Mouse (Mus musculus) stomach, postnatal 0 days (tissue): ENCODE measurements around the gene Gm10197. TPM values are rescaled to one million over a fixed set of nuclear protein-coding genes. Genes with fewer than 3 reads are reported as not detected.

Experiments used
- ATAC-seq: fragments of 200-750 bp; cut with Nextera tagmentation; 2 replicates; pipeline ENCODE4 v1.8.0; 2017; ENCODE audit not compliant: low FRiP score, low TSS enrichment
- DNase-seq: peaks from one replicate; pipeline ENCODE4 v3.0.0-alpha.2; 2016; ENCODE audit warnings: low spot score
- H3K27ac ChIP-seq: fragments of 300-500 bp; sonication (generic); replicated peaks from 2 replicates; pipeline ENCODE4 v1.5.1; 2014; ENCODE audit warnings: mild to moderate bottlenecking, control low read depth
- H3K27me3 ChIP-seq: fragments of 300-500 bp; sonication (generic); 2 replicates; pipeline ENCODE4 v1.6.1; 2014; ENCODE audit warnings: low read length; ENCODE audit not compliant: control insufficient read depth, insufficient read depth
- H3K36me3 ChIP-seq: fragments of 300-500 bp; sonication (generic); 2 replicates; pipeline ENCODE4 v1.6.1; 2014; ENCODE audit warnings: low read length, mixed read lengths; ENCODE audit not compliant: control insufficient read depth, insufficient read depth
- H3K4me1 ChIP-seq: fragments of 300-500 bp; sonication (generic); replicated peaks from 2 replicates; pipeline ENCODE4 v1.6.1; 2014; ENCODE audit warnings: antibody characterized with exemption; ENCODE audit not compliant: control insufficient read depth, insufficient read depth
- H3K4me2 ChIP-seq: fragments of 300-500 bp; sonication (generic); replicated peaks from 2 replicates; pipeline ENCODE4 v1.6.1; 2014; ENCODE audit warnings: low read depth, mild to moderate bottlenecking, control low read depth, moderate library complexity
- H3K4me3 ChIP-seq: fragments of 300-500 bp; sonication (generic); 2 replicates; pipeline ENCODE4 v1.5.1; 2014; ENCODE audit warnings: low read depth, low read length, control low read depth
- H3K9ac ChIP-seq: fragments of 300-500 bp; sonication (generic); 2 replicates; pipeline ENCODE4 v1.6.1; 2014; ENCODE audit warnings: mild to moderate bottlenecking, low read length, control low read depth, mixed read lengths
- H3K9me3 ChIP-seq: fragments of 300-500 bp; sonication (generic); 2 replicates; pipeline ENCODE4 v1.6.1; 2016; ENCODE audit warnings: low read length; ENCODE audit not compliant: control insufficient read depth
- CTCF ChIP-seq: IDR thresholded peaks from 2 replicates; pipeline ENCODE4 v1.5.1; 2016; ENCODE audit warnings: antibody characterized with exemption, low read depth, mild to moderate bottlenecking, moderate library complexity
- EP300 ChIP-seq: optimal IDR thresholded peaks from 2 replicates; pipeline ENCODE3; 2016; ENCODE audit warnings: antibody characterized with exemption
- WGBS: fragments of 180-500 bp; shearing (Covaris S2); extraction: QIAGEN DNeasy Blood & Tissue Kit; methylation state at CpG from one replicate; pipeline ENCODE4 v1.1.7; 2014; 5-methylcytosine and 5-hydroxymethylcytosine counted together
- polyA plus RNA-seq: library from polyadenylated mRNA; unstranded; fragments of >200 nt; fragmentation: Nextera tagmentation; extraction: Ambion mirVana; gene quantifications from 2 replicates; pipeline ENCODE4 v1.2.1, GENCODE M21; 2015

The Gm10197 gene
- polyA plus RNA-seq, 1 experiment from 2014 or later, result not detected

DNA sequence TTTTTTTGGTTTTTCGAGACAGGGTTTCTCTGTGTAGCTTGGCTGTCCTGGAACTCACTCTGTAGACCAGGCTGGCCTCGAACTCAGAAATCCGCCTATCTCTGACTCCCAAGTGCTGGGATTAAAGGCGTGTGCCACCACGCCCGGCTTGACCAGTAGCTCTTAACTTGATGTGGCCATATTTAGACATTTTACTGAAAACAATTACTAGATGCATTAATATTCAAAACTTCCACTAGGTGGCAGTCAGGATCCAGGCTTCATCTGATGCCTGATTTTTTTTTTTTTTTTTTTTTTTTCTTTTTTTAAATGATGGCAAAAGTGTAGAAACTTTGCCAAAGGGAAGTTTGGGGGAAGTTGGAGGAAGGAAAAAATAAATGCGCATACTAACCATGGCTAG lies 23.0 kb upstream of the Gm10197 start:
- WGBS, result 9% methylated on average over 7 of the region's 7 CpGs
- H3K27ac ChIP-seq, result no peak overlapping the region
- no peak overlapping the region for H3K4me3 ChIP-seq
- no peak overlapping the region for H3K4me2 ChIP-seq
- no peaks in the 10 kb centered on the region for H3K27me3 ChIP-seq
- TF ChIP-seq EP300 (no peak), CTCF (peak; percentile 88)
- H3K9ac ChIP-seq, result no peak overlapping the region
- no peaks in the 10 kb centered on the region for H3K9me3 ChIP-seq
- no peak for ATAC-seq
- DNase-seq, result no peak
- H3K36me3 ChIP-seq, result no peaks in the 10 kb centered on the region
- H3K4me1 ChIP-seq, result no peaks in the 10 kb centered on the region

DNA sequence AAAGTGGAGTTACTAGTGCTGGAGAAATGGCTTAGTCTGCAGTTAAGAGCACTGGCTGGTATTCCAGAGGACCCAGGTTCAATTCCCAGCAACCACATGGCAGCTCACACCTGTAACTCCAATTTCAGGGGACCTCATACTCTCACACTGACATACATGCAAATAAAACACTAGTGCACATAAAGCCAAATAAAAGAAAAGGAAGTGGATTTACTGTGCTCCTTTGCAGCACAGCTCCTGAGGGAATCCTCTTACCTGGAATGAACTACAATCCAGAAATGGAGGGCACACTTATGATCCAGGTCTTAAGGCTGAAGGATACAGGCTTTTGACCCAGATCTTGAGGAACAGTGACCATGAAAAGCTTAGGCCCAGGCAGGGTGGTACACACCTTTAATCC lies 22.1 kb upstream of the Gm10197 start:
- no peak for DNase-seq
- H3K27me3 ChIP-seq, result no peaks in the 10 kb centered on the region
- no peaks in the 10 kb centered on the region for H3K4me1 ChIP-seq
- H3K4me3 ChIP-seq, result no peak overlapping the region
- H3K27ac ChIP-seq, result no peak overlapping the region
- TF ChIP-seq CTCF (no peak), EP300 (no peak)
- no peaks in the 10 kb centered on the region for H3K36me3 ChIP-seq
- no peak overlapping the region for H3K4me2 ChIP-seq
- H3K9me3 ChIP-seq, result no peaks in the 10 kb centered on the region
- no peak overlapping the region for H3K9ac ChIP-seq
- no peak for ATAC-seq

DNA sequence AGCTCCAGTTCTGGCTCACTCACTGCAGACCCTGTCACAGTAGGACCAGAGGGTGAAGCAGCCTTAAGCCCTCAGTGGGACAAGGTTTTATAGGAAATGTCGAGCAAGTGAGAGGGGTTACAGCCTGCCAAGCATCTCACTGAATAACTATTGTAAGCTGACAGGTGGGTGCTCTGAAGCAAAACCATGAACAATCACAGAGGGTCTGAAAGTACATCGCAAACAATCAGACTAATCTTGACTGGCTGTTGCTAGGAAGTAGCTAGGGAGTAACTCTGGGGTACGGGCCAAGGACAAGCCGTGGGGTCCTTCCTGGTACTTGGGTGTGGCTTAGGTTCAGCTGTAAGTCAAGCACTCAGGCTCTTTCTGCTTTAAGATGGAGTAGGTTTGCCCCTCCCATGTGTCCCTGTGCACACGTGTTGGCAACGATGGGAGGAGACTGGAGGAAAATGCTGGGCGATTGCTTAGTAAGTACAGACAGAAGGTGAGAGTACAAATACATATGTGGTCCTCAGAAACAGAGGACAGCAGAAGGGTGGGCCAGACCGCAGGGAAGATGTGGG lies 21.3 kb upstream of the Gm10197 start:
- Histone ChIP-seq H3K9ac (no peak overlapping the region), H3K27me3 (no peaks in the 10 kb centered on the region), H3K4me1 (no peaks in the 10 kb centered on the region), H3K36me3 (no peaks in the 10 kb centered on the region), H3K9me3 (no peaks in the 10 kb centered on the region), H3K4me3 (no peak overlapping the region), H3K4me2 (no peak overlapping the region), H3K27ac (no peak overlapping the region; the same call in 1 of the 2 replicates)
- ATAC-seq (no peak), DNase-seq (peak; percentile 66)
- no peak for TF ChIP-seq EP300
- no peak for TF ChIP-seq CTCF
- 45% methylated on average over 8 of the region's 8 CpGs for WGBS

DNA sequence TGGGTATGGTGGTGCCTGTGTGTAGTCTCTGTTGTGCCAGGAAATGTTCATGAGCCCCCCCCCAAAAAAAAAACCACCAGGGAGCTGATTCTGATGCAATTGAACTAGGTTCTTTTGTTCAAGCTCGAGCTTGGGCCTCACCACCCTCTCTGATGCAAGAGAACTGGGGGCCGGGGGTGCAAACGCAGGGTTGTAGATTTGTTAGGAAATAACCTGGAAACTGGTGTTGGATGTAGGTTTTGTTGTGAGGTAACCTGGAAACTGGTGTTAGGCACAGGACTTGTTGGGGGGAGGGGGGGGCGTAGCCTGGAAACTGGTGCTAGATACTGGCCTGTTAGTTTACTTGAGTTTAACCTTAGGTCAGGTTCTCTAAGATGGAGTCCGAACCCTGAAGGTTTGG lies 20.2 kb upstream of the Gm10197 start:
- Histone ChIP-seq H3K27ac (peak overlapping the region; percentile 24; the same call in 1 of the 2 replicates), H3K27me3 (no peaks in the 10 kb centered on the region), H3K9ac (peak overlapping the region; percentile 19; the same call in 1 of the 2 replicates), H3K4me1 (no peaks in the 10 kb centered on the region), H3K36me3 (peaks cover 3% of the 10 kb centered on the region; the same call in 1 of the 2 replicates), H3K4me3 (no peak overlapping the region), H3K9me3 (no peaks in the 10 kb centered on the region), H3K4me2 (peak overlapping the region; percentile 46)
- TF ChIP-seq EP300 (no peak), CTCF (no peak)
- ATAC-seq (no peak), DNase-seq (no peak)
- WGBS, result 71% methylated on average over 5 of the region's 5 CpGs

DNA sequence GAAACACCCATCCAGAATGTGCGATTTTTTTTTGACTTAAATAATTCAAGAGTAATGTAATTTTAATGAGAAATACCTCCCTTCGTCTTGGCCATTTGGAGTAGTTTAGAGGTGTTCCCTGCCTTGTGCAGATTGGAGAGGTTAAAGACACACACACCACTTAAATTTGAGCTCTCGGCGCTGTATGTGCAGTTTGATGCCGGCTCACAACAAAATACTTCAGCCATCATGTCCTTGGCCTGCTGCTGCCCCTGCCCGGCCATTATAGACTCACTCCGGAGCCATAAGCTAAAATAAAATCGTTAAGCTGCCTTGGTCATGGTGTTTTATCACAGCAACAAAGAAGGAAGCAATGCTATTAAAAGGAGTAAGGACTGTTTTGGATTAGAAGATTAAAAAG lies 19.8 kb upstream of the Gm10197 start:
- Histone ChIP-seq H3K36me3 (peaks cover 3% of the 10 kb centered on the region; the same call in 1 of the 2 replicates), H3K27ac (peak overlapping the region; percentile 95; the same call in 1 of the 2 replicates), H3K9me3 (no peaks in the 10 kb centered on the region), H3K4me3 (peak overlapping the region; percentile 99), H3K9ac (peak overlapping the region; percentile 74), H3K27me3 (no peaks in the 10 kb centered on the region), H3K4me1 (no peaks in the 10 kb centered on the region), H3K4me2 (peak overlapping the region; percentile 46)
- DNase-seq (no peak), ATAC-seq (no peak)
- no peak for TF ChIP-seq CTCF
- TF ChIP-seq EP300, result no peak
- 40% methylated on average over 8 of the region's 8 CpGs for WGBS

DNA sequence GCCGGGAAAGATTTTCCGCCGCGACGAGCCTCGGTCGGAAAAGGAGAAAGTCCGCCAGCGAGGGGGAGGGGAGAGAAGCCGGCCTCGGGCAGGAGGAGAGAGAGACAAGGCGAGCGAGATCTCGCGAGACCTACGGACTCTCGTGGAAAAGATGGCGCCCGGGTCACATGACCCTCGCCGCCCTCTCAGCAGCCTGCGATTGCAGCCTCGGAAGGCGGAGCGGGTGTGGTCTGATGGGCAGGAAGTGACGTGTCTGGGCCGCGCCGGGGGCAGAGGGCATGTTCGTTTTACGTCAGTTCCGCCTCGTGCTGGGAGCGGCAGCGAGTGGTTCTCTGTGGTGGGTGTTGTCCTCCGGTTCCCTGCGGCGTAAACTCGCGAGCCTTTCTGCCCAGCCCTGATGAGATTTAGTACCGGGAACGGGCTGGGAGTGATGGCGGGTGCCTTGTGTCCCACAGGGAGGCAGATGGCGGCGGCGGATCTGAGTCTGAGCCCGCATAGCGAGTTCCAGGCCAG lies 19.0 kb upstream of the Gm10197 start, which contains the start of gene Smndc1:
Gene Smndc1, minus strand, starts transcription at position 84 of the 513 bp plus-strand sequence.
- peak; percentile 100 for DNase-seq
- peak; percentile 96 for ATAC-seq
- no peaks in the 10 kb centered on the region for H3K9me3 ChIP-seq
- peak within 1 kb of the TSS; percentile 99 for H3K4me3 ChIP-seq
- no peaks in the 10 kb centered on the region for H3K4me1 ChIP-seq
- H3K27ac ChIP-seq, result peak within 1 kb of the TSS; percentile 100
- peak; percentile 96 for TF ChIP-seq EP300
- no peak for TF ChIP-seq CTCF
- 1% methylated on average over 46 of the region's 48 CpGs for WGBS
- peak within 1 kb of the TSS; percentile 99 for H3K9ac ChIP-seq
- H3K4me2 ChIP-seq, result peak within 1 kb of the TSS; percentile 71
- no peaks in the 10 kb centered on the region for H3K27me3 ChIP-seq
- peaks cover 3% of the 10 kb centered on the region; the same call in 1 of the 2 replicates for H3K36me3 ChIP-seq
